Comparison of ENCODE assay signal across 9 mouse cellular contexts in the genomic region with DNA sequence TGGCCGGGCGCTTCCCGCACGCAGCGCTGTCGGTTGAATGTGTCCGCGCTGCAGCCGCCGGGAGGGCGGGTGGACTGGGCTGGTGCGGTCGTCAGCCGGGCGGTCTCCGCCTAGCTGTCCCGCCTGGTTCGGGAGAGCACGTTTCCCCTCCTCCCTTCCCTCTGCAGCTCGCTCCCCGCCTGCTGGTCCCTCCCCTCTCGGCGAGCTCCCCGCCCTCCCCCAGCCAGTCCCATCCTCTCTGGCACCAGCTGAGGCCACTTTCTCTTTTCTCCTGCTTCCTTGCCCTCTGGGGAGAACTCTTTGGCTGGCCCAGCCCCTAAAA. TPM values are rescaled to one million over a fixed set of nuclear protein-coding genes. Genes with fewer than 3 reads are reported as not detected.
DNase-seq lines count a peak whose midpoint lies in the region; ATAC-seq and TF ChIP-seq lines count a peak whose summit lies in the region.
"Had no signal": no experiment of that assay in that cellular context is flagged by ENCODE, and none has a peak within 500 bp of the region (broad histone marks: within the 10 kb centered on the region; RNA-seq: fewer than 3 reads in every experiment).

A gene (minus strand): TSS at position 11 of the 322 bp plus-strand sequence.

- H3K27ac ChIP-seq in ES-Bruce4 (ENCODE audit: insufficient read depth, low read length), result no peak within 1 kb of the TSS
- H3K27ac ChIP-seq in brown adipose tissue, adult 24 weeks (replicated peaks; ENCODE audit: low read depth, low read length), result 0 out of 2 replicates have a peak within 1 kb of the TSS, but pooled peaks have one; percentile 42
- H3K27ac ChIP-seq in forebrain, embryonic 11.5 days (ENCODE audit: low read depth, low read length), result no peak within 1 kb of the TSS
- H3K27ac ChIP-seq in heart, embryonic 14.5 days (replicated peaks in 1 of 2; ENCODE audit: control insufficient read depth in 1 of 2, insufficient read depth in 1 of 2, low read depth in 2 of 2, low read length in 2 of 2), result 0 out of 4 replicates have a peak within 1 kb of the TSS, but pooled peaks of 1 of the 2 experiments have one; percentile 11
- H3K27ac ChIP-seq in kidney, postnatal 0 days, result peak within 1 kb of the TSS; percentile 47
- H3K27ac ChIP-seq in liver, adult 2 months (replicated peaks; ENCODE audit: insufficient read depth, low read depth, low read length), result no peak within 1 kb of the TSS
- H3K27ac ChIP-seq in neural tube, embryonic 11.5 days (ENCODE audit: low read depth, low read length), result no peak within 1 kb of the TSS

- H3K9me3 ChIP-seq in ES-Bruce4 (replicated peaks; ENCODE audit: control insufficient read depth, insufficient read depth, low read length, poor library complexity, severe bottlenecking), result no peaks in the 10 kb centered on the region
- H3K9me3 ChIP-seq in forebrain, embryonic 11.5 days (ENCODE audit: control insufficient read depth, low read length), result no peaks in the 10 kb centered on the region
- no peaks in the 10 kb centered on the region for H3K9me3 ChIP-seq in heart, embryonic 14.5 days (ENCODE audit: control insufficient read depth, low read length)
- no peaks in the 10 kb centered on the region for H3K9me3 ChIP-seq in kidney, postnatal 0 days (replicated peaks; ENCODE audit: low read length)
- H3K9me3 ChIP-seq in neural tube, embryonic 11.5 days (ENCODE audit: control insufficient read depth, low read length), result no peaks in the 10 kb centered on the region

- H3K4me2 ChIP-seq in forebrain, embryonic 11.5 days (ENCODE audit: low read depth, low read length, severe bottlenecking), result peak within 1 kb of the TSS; percentile 100
- H3K4me2 ChIP-seq in heart, embryonic 14.5 days (ENCODE audit: low read length), result peak within 1 kb of the TSS; percentile 98
- peak within 1 kb of the TSS; percentile 100 for H3K4me2 ChIP-seq in kidney, postnatal 0 days (ENCODE audit: low read length)
- H3K4me2 ChIP-seq in neural tube, embryonic 11.5 days (ENCODE audit: low read depth), result peak within 1 kb of the TSS; percentile 99

- 0 out of 2 replicates have a peak, but pooled peaks have one; percentile 6 for TF ChIP-seq EP300 in ES-Bruce4 (IDR thresholded peaks at IDR 0.05; ENCODE audit: insufficient read depth, low read depth, low read length)

- H3K4me1 ChIP-seq in ES-Bruce4 (ENCODE audit: control insufficient read depth, insufficient read depth, low read length), result peaks cover 1% of the 10 kb centered on the region
- H3K4me1 ChIP-seq in brown adipose tissue, adult 24 weeks (ENCODE audit: control insufficient read depth, insufficient read depth, insufficient read length, low read length), result 0 out of 2 replicates have a peak, but pooled peaks cover 2% of the 10 kb centered on the region
- H3K4me1 ChIP-seq in forebrain, embryonic 11.5 days (replicated peaks; ENCODE audit: control insufficient read depth, insufficient read depth, low read length), result peaks cover 8% of the 10 kb centered on the region; the same call in 1 of the 2 replicates
- H3K4me1 ChIP-seq in heart, embryonic 14.5 days (ENCODE audit: control insufficient read depth in 2 of 2, insufficient read depth in 2 of 2, low read length in 2 of 2), result peaks cover 5 to 6% of the 10 kb centered on the region in 2 experiments; a peak in 3 of 4 replicates
- H3K4me1 ChIP-seq in kidney, postnatal 0 days (replicated peaks; ENCODE audit: insufficient read depth, low read length), result no peaks in the 10 kb centered on the region
- H3K4me1 ChIP-seq in liver, adult 2 months (ENCODE audit: control insufficient read depth, insufficient read depth, low read length), result no peaks in the 10 kb centered on the region
- 0 out of 2 replicates have a peak, but pooled peaks cover 3% of the 10 kb centered on the region for H3K4me1 ChIP-seq in neural tube, embryonic 11.5 days (ENCODE audit: control insufficient read depth, insufficient read depth, low read length)

- peak within 1 kb of the TSS; percentile 66 for H3K4me3 ChIP-seq in ES-Bruce4 (ENCODE audit: low read depth, low read length)
- peak within 1 kb of the TSS; percentile 59 for H3K4me3 ChIP-seq in brown adipose tissue, adult 24 weeks (ENCODE audit: insufficient read depth, low read depth, low read length)
- peak within 1 kb of the TSS; percentile 64 for H3K4me3 ChIP-seq in forebrain, embryonic 11.5 days (ENCODE audit: low read depth, low read length)
- peak within 1 kb of the TSS; percentile 72 to 80 for H3K4me3 ChIP-seq in heart, embryonic 14.5 days (ENCODE audit: control insufficient read depth in 1 of 2, insufficient read depth in 1 of 2, low read depth in 1 of 2, low read length in 2 of 2)
- peak within 1 kb of the TSS; percentile 81 for H3K4me3 ChIP-seq in kidney, postnatal 0 days (replicated peaks; ENCODE audit: low read depth, low read length)
- H3K4me3 ChIP-seq in liver, adult 2 months (ENCODE audit: insufficient read depth, low read depth, low read length), result peak within 1 kb of the TSS; percentile 51; the same call in 1 of the 2 replicates
- peak within 1 kb of the TSS; percentile 69 for H3K4me3 ChIP-seq in neural tube, embryonic 11.5 days (ENCODE audit: low read depth, low read length)

- TF ChIP-seq POLR2A in ES-Bruce4 (IDR thresholded peaks at IDR 0.05; ENCODE audit: insufficient read depth, low read length), result no peak
- TF ChIP-seq POLR2A in liver, adult 2 months (IDR thresholded peaks at IDR 0.05; ENCODE audit: extremely low read depth, insufficient read depth, low read length), result no peak

- peak; percentile 94 for ATAC-seq in forebrain, embryonic 11.5 days (replicated peaks; ENCODE audit: low FRiP score)
- ATAC-seq in heart, embryonic 14.5 days (ENCODE audit: insufficient number of reproducible peaks, insufficient read depth, low FRiP score, low read depth), result peak; percentile 87
- ATAC-seq in kidney, postnatal 0 days (replicated peaks; ENCODE audit: low FRiP score, low read depth), result peak; percentile 86
- ATAC-seq in neural tube, embryonic 11.5 days (ENCODE audit: insufficient read depth, low FRiP score, low TSS enrichment), result peak; percentile 95

- H3K27me3 ChIP-seq in ES-Bruce4 (ENCODE audit: control insufficient read depth, insufficient read depth, low read length, poor library complexity, severe bottlenecking), result no peaks in the 10 kb centered on the region
- 0 out of 2 replicates have a peak, but pooled peaks cover 4% of the 10 kb centered on the region for H3K27me3 ChIP-seq in forebrain, embryonic 11.5 days (ENCODE audit: control insufficient read depth, insufficient read depth, low read length)
- H3K27me3 ChIP-seq in heart, embryonic 14.5 days (ENCODE audit: control insufficient read depth, insufficient read depth, low read length), result peaks cover 9% of the 10 kb centered on the region; the same call in 1 of the 2 replicates
- H3K27me3 ChIP-seq in kidney, postnatal 0 days (ENCODE audit: insufficient read depth, low read length), result no peaks in the 10 kb centered on the region
- H3K27me3 ChIP-seq in liver, adult 2 months (ENCODE audit: control insufficient read depth, insufficient read depth, low read length), result peaks cover 17% of the 10 kb centered on the region; the same call in 1 of the 2 replicates
- no peaks in the 10 kb centered on the region for H3K27me3 ChIP-seq in neural tube, embryonic 11.5 days (ENCODE audit: control insufficient read depth, insufficient read depth, low read length)

- 0% methylated on average over 19 of the region's 24 CpGs for WGBS in forebrain, embryonic 11.5 days
- 0% methylated on average over 22 of the region's 24 CpGs for WGBS in heart, embryonic 14.5 days
- WGBS in kidney, postnatal 0 days, result under 1% methylated on average over 16 of the region's 24 CpGs
- 2% methylated on average over 19 of the region's 24 CpGs for WGBS in liver, adult 2 months
- WGBS in neural tube, embryonic 11.5 days, result under 1% methylated on average over 16 of the region's 24 CpGs

- DNase-seq in forebrain, embryonic 11.5 days (ENCODE audit: low spot score), result peak; percentile 86
- DNase-seq in kidney, postnatal 0 days (ENCODE audit: low spot score), result peak; percentile 94
- DNase-seq in liver, adult 2 months (ENCODE audit: extremely low read depth, low read depth, low spot score), result peak; percentile 24
- peak; percentile 83 for DNase-seq in neural tube, embryonic 11.5 days (ENCODE audit: low spot score)
- DNase-seq in testis, postnatal 14 days (ENCODE audit: low spot score), result peak; percentile 67

- no peaks in the 10 kb centered on the region for H3K36me3 ChIP-seq in ES-Bruce4 (ENCODE audit: control insufficient read depth, insufficient read depth, low read length, poor library complexity, severe bottlenecking)
- no peaks in the 10 kb centered on the region for H3K36me3 ChIP-seq in forebrain, embryonic 11.5 days (ENCODE audit: control insufficient read depth, insufficient read depth, low read length)
- no peaks in the 10 kb centered on the region for H3K36me3 ChIP-seq in heart, embryonic 14.5 days (ENCODE audit: control insufficient read depth, insufficient read depth, low read length)
- no peaks in the 10 kb centered on the region for H3K36me3 ChIP-seq in kidney, postnatal 0 days (ENCODE audit: insufficient read depth, low read length)
- H3K36me3 ChIP-seq in liver, adult 2 months (ENCODE audit: control insufficient read depth, insufficient read depth, low read length), result no peaks in the 10 kb centered on the region
- no peaks in the 10 kb centered on the region for H3K36me3 ChIP-seq in neural tube, embryonic 11.5 days (ENCODE audit: control insufficient read depth, insufficient read depth, low read length)
- H3K36me3 ChIP-seq: G1E had no signal

- peak within 1 kb of the TSS; percentile 46 for H3K9ac ChIP-seq in ES-Bruce4 (ENCODE audit: low read depth, poor library complexity, severe bottlenecking)
- H3K9ac ChIP-seq in forebrain, embryonic 11.5 days (ENCODE audit: low read length), result peak within 1 kb of the TSS; percentile 74
- H3K9ac ChIP-seq in heart, embryonic 14.5 days (ENCODE audit: low read length), result peak within 1 kb of the TSS; percentile 73
- peak within 1 kb of the TSS; percentile 80 for H3K9ac ChIP-seq in kidney, postnatal 0 days (ENCODE audit: low read depth, low read length)
- H3K9ac ChIP-seq in liver, adult 2 months (ENCODE audit: low read depth, low read length), result peak within 1 kb of the TSS; percentile 34
- H3K9ac ChIP-seq in neural tube, embryonic 11.5 days (ENCODE audit: low read length), result peak within 1 kb of the TSS; percentile 77

- no peak for TF ChIP-seq CTCF in ES-Bruce4 (IDR thresholded peaks at IDR 0.05; ENCODE audit: low read depth, low read length)
- TF ChIP-seq CTCF in kidney, postnatal 0 days (IDR thresholded peaks at IDR 0.05; ENCODE audit: low read depth), result peak; percentile 23; the same call in 1 of the 2 replicates
- TF ChIP-seq CTCF in liver, adult 2 months (IDR thresholded peaks at IDR 0.05; ENCODE audit: low read depth, low read length), result no peak

- H3K79me2 ChIP-seq in liver, adult 2 months (ENCODE audit: control insufficient read depth, insufficient read depth, low read length), result no peaks in the 10 kb centered on the region

RNA-seq across cellular contexts. Expression of the gene that starts here (rescaled TPM):
- 2.4 and 3.3 TPM in 2 replicates for polyA plus RNA-seq in ES-Bruce4 (2011; ENCODE audit: insufficient read depth, insufficient read length, low read depth, missing spikeins)
- 2.1 and 8.0 TPM in 2 replicates for polyA plus RNA-seq in brown adipose tissue, adult 24 weeks (2012; ENCODE audit: insufficient read depth, insufficient read length, missing spikeins)
- 4.0 and 4.1 TPM in 2 replicates for polyA plus RNA-seq in forebrain, embryonic 11.5 days (2014; fragmentation: Nextera tagmentation; extraction: Ambion mirVana)
- polyA plus RNA-seq in heart, embryonic 14.5 days (2014; fragmentation: Nextera tagmentation; extraction: Ambion mirVana), result 5.8 and 6.7 TPM in 2 replicates
- 3.3 and 3.4 TPM in 2 replicates for polyA plus RNA-seq in kidney, postnatal 0 days (2015; fragmentation: Nextera tagmentation; extraction: Ambion mirVana)
- 1.1 and 1.6 TPM in 2 replicates for total RNA-seq in liver, adult 2 months (2014; rRNA removed)
- polyA plus RNA-seq in liver, adult 2 months (2012; rRNA removed), result 0.27 and 0.42 TPM in 2 replicates
- 6.6 and 7.0 TPM in 2 replicates for polyA plus RNA-seq in neural tube, embryonic 11.5 days (2014; fragmentation: Nextera tagmentation; extraction: Ambion mirVana)
- polyA plus RNA-seq: G1E had no signal

Comparison
In these comparisons a context has a peak if more than half of its experiments do, and no peak if none do; other contexts are left out.
1. H3K27ac ChIP-seq: peak in brown adipose tissue, adult 24 weeks (single experiment) and kidney, postnatal 0 days (single experiment); none in ES-Bruce4 (single experiment), forebrain, embryonic 11.5 days (single experiment), liver, adult 2 months (single experiment) and neural tube, embryonic 11.5 days (single experiment).
2. DNase-seq: peak in every context shown above with its lines; median percentile 94 in kidney, postnatal 0 days; 86 in forebrain, embryonic 11.5 days; 83 in neural tube, embryonic 11.5 days; 67 in testis, postnatal 14 days; 24 in liver, adult 2 months.
3. Peak in every context shown above with its lines, with median percentiles within 50 percentile points of each other: H3K4me3 ChIP-seq, H3K9ac ChIP-seq, ATAC-seq and H3K4me2 ChIP-seq.